Mouse (Mus musculus) liver, adult 10 weeks (tissue): ENCODE measurements around the gene AA986860. TPM values are rescaled to one million over a fixed set of nuclear protein-coding genes. Genes with fewer than 3 reads are reported as not detected.

Source experiments
- polyA plus RNA-seq: library from polyadenylated mRNA; stranded (reverse); fragments of 350-450 nt; fragmentation: Illumina TruSeq; extraction: RNeasy Lipid Tissue Mini Kit (QIAGEN cat#74804); gene quantifications from one replicate; pipeline ENCODE4 v1.2.3, GENCODE M21; 2014; ENCODE audit warnings: low read depth, low replicate concordance

AA986860 gene
- polyA plus RNA-seq, result 0.29 TPM

GRCm38 (mm10) chr1:130731741-130732337 lies at the start of gene AA986860:
TSS of gene AA986860 (plus strand) at chr1:130731976.

GRCm38 (mm10) chr1:130715561-130716217 lies 16.1 kb upstream of the AA986860 start, which contains the start of gene Gm29427:
TSS of gene Gm29427 (minus strand) at chr1:130715799.

GRCm38 (mm10) chr1:130717291-130717871 lies 14.4 kb upstream of the AA986860 start, which contains the start of gene Yod1:
TSS of gene Yod1 (plus strand) at chr1:130717327.

GRCm38 (mm10) chr1:130729153-130729552 lies 2.6 kb upstream of the AA986860 start, which contains the start of gene Pfkfb2:
TSS of gene Pfkfb2 (minus strand) at chr1:130729253.

Other genes with a start within 250 kb of the AA986860 start
- not detected for gene Zp3r, start 102.4 kb upstream of the AA986860 start, polyA plus RNA-seq
- gene C4bp, start 70.3 kb upstream of the AA986860 start, polyA plus RNA-seq, result 659 TPM
- gene Gm29427, start 16.2 kb upstream of the AA986860 start, polyA plus RNA-seq, result not detected
- 12.6 TPM for gene Yod1, start 14.6 kb upstream of the AA986860 start, polyA plus RNA-seq
- gene Pfkfb2, start 2.7 kb upstream of the AA986860 start, polyA plus RNA-seq, result 10.3 TPM
- gene Fcamr, start 68.9 kb downstream of the AA986860 start, polyA plus RNA-seq, result not detected
- gene Pigr, start 94.7 kb downstream of the AA986860 start, polyA plus RNA-seq, result 1,048 TPM
- gene Fcmr, start 133.7 kb downstream of the AA986860 start, polyA plus RNA-seq, result not detected
- not detected for gene Il24, start 155.5 kb downstream of the AA986860 start, polyA plus RNA-seq
- not detected for gene Il20, start 179.5 kb downstream of the AA986860 start, polyA plus RNA-seq
- gene Il19, start 208.1 kb downstream of the AA986860 start, polyA plus RNA-seq, result not detected